ENCODE assay signal across 7 mouse cellular contexts in the genomic region with DNA sequence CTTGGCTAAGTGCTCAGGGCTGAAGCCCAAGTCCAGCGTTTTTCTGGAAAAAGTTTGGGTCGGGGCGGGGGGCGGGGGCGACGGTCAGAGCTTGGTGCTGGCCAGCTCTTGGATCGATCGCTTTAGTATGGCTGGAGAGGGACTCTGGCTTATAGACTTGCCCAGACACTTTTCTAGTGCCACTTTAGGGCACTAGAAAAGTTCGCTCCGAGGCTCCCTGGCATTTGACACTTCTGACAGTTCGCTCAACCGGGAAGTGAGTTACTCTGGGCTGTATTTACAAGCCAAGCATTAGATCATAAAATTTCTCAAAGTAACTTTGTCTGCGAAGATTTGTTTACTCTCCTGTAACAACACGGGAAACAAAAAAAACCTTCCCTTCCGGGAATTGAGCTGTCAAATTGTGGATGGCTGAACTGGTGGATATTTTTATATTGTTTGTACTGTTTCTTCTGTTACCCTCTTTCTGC. TPM values are rescaled to one million over a fixed set of nuclear protein-coding genes. Genes with fewer than 3 reads are reported as not detected.
DNase-seq lines count a peak whose midpoint lies in the region; ATAC-seq and TF ChIP-seq lines count a peak whose summit lies in the region.

No protein-coding gene starts in this region.

- no peaks in the 10 kb centered on the region for H3K4me1 ChIP-seq in ES-Bruce4 (ENCODE audit: control insufficient read depth, insufficient read depth, low read length)
- H3K4me1 ChIP-seq in embryonic facial prominence, embryonic 11.5 days (ENCODE audit: control insufficient read depth, insufficient read depth, low read length) = no peaks in the 10 kb centered on the region
- peaks cover 4% of the 10 kb centered on the region; the same call in 1 of the 2 replicates for H3K4me1 ChIP-seq in hindbrain, embryonic 11.5 days (replicated peaks; ENCODE audit: control insufficient read depth, insufficient read depth, low read length)
- H3K4me1 ChIP-seq in liver, embryonic 13.5 days (replicated peaks) = peaks cover 4% of the 10 kb centered on the region
- H3K4me1 ChIP-seq in neural tube, embryonic 14.5 days (ENCODE audit: control insufficient read depth, insufficient read depth, low read length) = peaks cover 7% of the 10 kb centered on the region

- WGBS in embryonic facial prominence, embryonic 11.5 days = 20% methylated on average over 15 of the region's 15 CpGs
- WGBS in hindbrain, embryonic 11.5 days = 22% methylated on average over 15 of the region's 15 CpGs
- 4% methylated on average over 15 of the region's 15 CpGs for WGBS in liver, embryonic 13.5 days (ENCODE audit: insufficient replicate concordance)
- WGBS in neural tube, embryonic 14.5 days = 17% methylated on average over 15 of the region's 15 CpGs

- H3K9me3 ChIP-seq in ES-Bruce4 (replicated peaks; ENCODE audit: control insufficient read depth, insufficient read depth, low read length, poor library complexity, severe bottlenecking) = no peaks in the 10 kb centered on the region
- H3K9me3 ChIP-seq in embryonic facial prominence, embryonic 11.5 days (replicated peaks; ENCODE audit: control insufficient read depth, low read length) = no peaks in the 10 kb centered on the region
- H3K9me3 ChIP-seq in hindbrain, embryonic 11.5 days (ENCODE audit: control insufficient read depth, low read length) = no peaks in the 10 kb centered on the region
- no peaks in the 10 kb centered on the region for H3K9me3 ChIP-seq in liver, embryonic 13.5 days (replicated peaks)
- no peaks in the 10 kb centered on the region for H3K9me3 ChIP-seq in neural tube, embryonic 14.5 days (ENCODE audit: control insufficient read depth, low read length)

- no peak for ATAC-seq in embryonic facial prominence, embryonic 11.5 days (replicated peaks; ENCODE audit: insufficient number of reproducible peaks, low FRiP score, low TSS enrichment, low read depth)
- peak; percentile 50 for ATAC-seq in hindbrain, embryonic 11.5 days (ENCODE audit: low FRiP score)
- ATAC-seq in liver, embryonic 13.5 days (ENCODE audit: low read depth) = 0 out of 2 replicates have a peak, but pooled peaks have one; percentile 13
- peak; percentile 38; the same call in 1 of the 2 replicates for ATAC-seq in neural tube, embryonic 14.5 days (ENCODE audit: low read depth)

- no peak for TF ChIP-seq EP300 in ES-Bruce4 (IDR thresholded peaks at IDR 0.05; ENCODE audit: insufficient read depth, low read depth, low read length)

- peak overlapping the region; percentile 41; the same call in 1 of the 2 replicates for H3K9ac ChIP-seq in ES-Bruce4 (ENCODE audit: low read depth, poor library complexity, severe bottlenecking)
- peak overlapping the region; percentile 26; the same call in 1 of the 2 replicates for H3K9ac ChIP-seq in embryonic facial prominence, embryonic 11.5 days (replicated peaks; ENCODE audit: low read length)
- no peak overlapping the region for H3K9ac ChIP-seq in hindbrain, embryonic 11.5 days (ENCODE audit: low read depth, low read length)
- peak overlapping the region; percentile 54 for H3K9ac ChIP-seq in liver, embryonic 13.5 days
- 0 out of 2 replicates have a peak overlapping the region, but pooled peaks have one; percentile 28 for H3K9ac ChIP-seq in neural tube, embryonic 14.5 days (replicated peaks; ENCODE audit: low read depth, low read length)

- TF ChIP-seq CTCF in ES-Bruce4 (IDR thresholded peaks at IDR 0.05; ENCODE audit: low read depth, low read length) = no peak

- no peak for DNase-seq in embryonic facial prominence, embryonic 11.5 days (ENCODE audit: low spot score)
- DNase-seq in hindbrain, embryonic 11.5 days (ENCODE audit: low spot score) = peak; percentile 6
- DNase-seq in liver, embryonic 13.5 days = no peak
- DNase-seq in urinary bladder, postnatal 10 days (ENCODE audit: low spot score) = no peak
- no peak for DNase-seq in spleen, adult 12 weeks (ENCODE audit: low spot score)

- H3K27ac ChIP-seq in ES-Bruce4 (ENCODE audit: insufficient read depth, low read length) = no peak overlapping the region
- H3K27ac ChIP-seq in embryonic facial prominence, embryonic 11.5 days (replicated peaks; ENCODE audit: low read depth, low read length) = no peak overlapping the region
- no peak overlapping the region for H3K27ac ChIP-seq in hindbrain, embryonic 11.5 days (ENCODE audit: low read depth, low read length)
- no peak overlapping the region for H3K27ac ChIP-seq in liver, embryonic 13.5 days
- no peak overlapping the region for H3K27ac ChIP-seq in neural tube, embryonic 14.5 days (ENCODE audit: low read depth, low read length)

- H3K27me3 ChIP-seq in ES-Bruce4 (ENCODE audit: control insufficient read depth, insufficient read depth, low read length, poor library complexity, severe bottlenecking) = 0 out of 2 replicates have a peak, but pooled peaks cover 1% of the 10 kb centered on the region
- H3K27me3 ChIP-seq in embryonic facial prominence, embryonic 11.5 days (ENCODE audit: control insufficient read depth, insufficient read depth, low read length) = no peaks in the 10 kb centered on the region
- no peaks in the 10 kb centered on the region for H3K27me3 ChIP-seq in hindbrain, embryonic 11.5 days (ENCODE audit: control insufficient read depth, insufficient read depth, low read length)
- no peaks in the 10 kb centered on the region for H3K27me3 ChIP-seq in liver, embryonic 13.5 days
- no peaks in the 10 kb centered on the region for H3K27me3 ChIP-seq in neural tube, embryonic 14.5 days (ENCODE audit: control insufficient read depth, insufficient read depth, low read length)

- H3K36me3 ChIP-seq in ES-Bruce4 (ENCODE audit: control insufficient read depth, insufficient read depth, low read length, poor library complexity, severe bottlenecking) = no peaks in the 10 kb centered on the region
- no peaks in the 10 kb centered on the region for H3K36me3 ChIP-seq in embryonic facial prominence, embryonic 11.5 days (replicated peaks; ENCODE audit: control insufficient read depth, insufficient read depth, low read depth, low read length)
- no peaks in the 10 kb centered on the region for H3K36me3 ChIP-seq in hindbrain, embryonic 11.5 days (ENCODE audit: control insufficient read depth, insufficient read depth, low read length)
- H3K36me3 ChIP-seq in liver, embryonic 13.5 days = no peaks in the 10 kb centered on the region
- no peaks in the 10 kb centered on the region for H3K36me3 ChIP-seq in neural tube, embryonic 14.5 days (ENCODE audit: control insufficient read depth, insufficient read depth, low read length)

- peak overlapping the region; percentile 57 for H3K4me2 ChIP-seq in embryonic facial prominence, embryonic 11.5 days (ENCODE audit: low read depth, low read length)
- peak overlapping the region; percentile 68 for H3K4me2 ChIP-seq in hindbrain, embryonic 11.5 days (replicated peaks; ENCODE audit: low read depth, low read length)
- peak overlapping the region; percentile 74 for H3K4me2 ChIP-seq in liver, embryonic 13.5 days
- peak overlapping the region; percentile 76 for H3K4me2 ChIP-seq in neural tube, embryonic 14.5 days (ENCODE audit: low read depth, low read length)

- peak overlapping the region; percentile 26 for H3K4me3 ChIP-seq in ES-Bruce4 (ENCODE audit: low read depth, low read length)
- H3K4me3 ChIP-seq in embryonic facial prominence, embryonic 11.5 days (ENCODE audit: low read depth, low read length) = peak overlapping the region; percentile 28
- peak overlapping the region; percentile 29 for H3K4me3 ChIP-seq in hindbrain, embryonic 11.5 days (ENCODE audit: low read depth, low read length)
- peak overlapping the region; percentile 54 for H3K4me3 ChIP-seq in liver, embryonic 13.5 days (replicated peaks)
- H3K4me3 ChIP-seq in neural tube, embryonic 14.5 days (ENCODE audit: low read depth, low read length) = peak overlapping the region; percentile 31

- TF ChIP-seq POLR2A in ES-Bruce4 (IDR thresholded peaks at IDR 0.05; ENCODE audit: insufficient read depth, low read length) = no peak

RNA-seq across cellular contexts. Expression of a gene that starts 0.4 kb away (rescaled TPM):
- polyA plus RNA-seq in ES-Bruce4 (2011; ENCODE audit: insufficient read depth, insufficient read length, low read depth, missing spikeins) = 2.8 TPM in 2 replicates
- 0.74 and 1.8 TPM in 2 replicates for polyA plus RNA-seq in embryonic facial prominence, embryonic 11.5 days (2014; fragmentation: Nextera tagmentation; extraction: Ambion mirVana)
- polyA plus RNA-seq in hindbrain, embryonic 11.5 days (2014; fragmentation: Nextera tagmentation; extraction: Ambion mirVana) = 0.49 and 1.2 TPM in 2 replicates
- 1.9 and 2.7 TPM in 2 replicates for polyA plus RNA-seq in liver, embryonic 13.5 days (2015; fragmentation: Nextera tagmentation; extraction: Ambion mirVana)
- polyA plus RNA-seq in neural tube, embryonic 14.5 days (2014; fragmentation: Nextera tagmentation; extraction: Ambion mirVana) = 1.1 and 1.4 TPM in 2 replicates

RNA-seq across cellular contexts. Expression of a gene that starts 35.5 kb away (rescaled TPM):
- 44.1 and 50.0 TPM in 2 replicates for polyA plus RNA-seq in ES-Bruce4 (2011; ENCODE audit: insufficient read depth, insufficient read length, low read depth, missing spikeins)
- 53.3 and 59.8 TPM in 2 replicates for polyA plus RNA-seq in embryonic facial prominence, embryonic 11.5 days (2014; fragmentation: Nextera tagmentation; extraction: Ambion mirVana)
- 36.8 and 41.7 TPM in 2 replicates for polyA plus RNA-seq in hindbrain, embryonic 11.5 days (2014; fragmentation: Nextera tagmentation; extraction: Ambion mirVana)
- 23.9 and 24.4 TPM in 2 replicates for polyA plus RNA-seq in liver, embryonic 13.5 days (2015; fragmentation: Nextera tagmentation; extraction: Ambion mirVana)
- polyA plus RNA-seq in neural tube, embryonic 14.5 days (2014; fragmentation: Nextera tagmentation; extraction: Ambion mirVana) = 2.7 and 9.8 TPM in 2 replicates
